Mouse (Mus musculus) lung, postnatal 4 days (tissue): ENCODE measurements at regions not wholly inside any gene's neighbourhood (a gene's known extent, or its start where the extent isn't known, plus 50 kb on each side); places are given as distances from the start of the nearest gene placed in this dataset.
"Not testable (repeated sequence)": the region's sequence is repeated elsewhere in the genome, so short reads cannot be mapped to it uniquely, and the experiment has no call there.

ENCODE experiments used
- DNase-seq, 2 experiments: peaks; one replicate each; pipeline ENCODE4 v3.0.0; 2021

DNA sequence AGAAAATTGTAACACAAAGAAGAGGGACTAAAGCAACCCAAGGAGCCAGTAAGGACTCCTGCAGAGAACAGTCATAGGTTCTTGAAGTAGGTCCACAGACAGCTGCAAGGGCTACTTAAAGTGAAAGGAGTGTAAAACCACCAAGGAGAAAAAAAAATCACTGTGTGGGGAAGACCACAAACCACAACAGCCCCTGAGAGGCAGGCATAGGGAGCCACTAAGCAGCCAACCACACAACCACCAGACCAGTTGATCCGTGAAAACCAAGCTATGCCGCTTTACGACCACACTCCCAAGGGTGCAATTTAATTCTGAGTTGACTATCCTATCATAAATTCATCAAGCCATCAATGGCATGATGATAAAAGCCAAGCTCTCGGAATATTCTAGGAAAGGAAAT is 423.5 kb downstream of the Nova1 start:
- no peak for DNase-seq

- DNase-seq = no peak
Measured at GRCm38 (mm10) chr12:46393769-46394168, 425.0 kb downstream of the Nova1 start.

GRCm38 (mm10) chr12:46378914-46379313 is 439.8 kb downstream of the Nova1 start:
- DNase-seq = no peak

DNA sequence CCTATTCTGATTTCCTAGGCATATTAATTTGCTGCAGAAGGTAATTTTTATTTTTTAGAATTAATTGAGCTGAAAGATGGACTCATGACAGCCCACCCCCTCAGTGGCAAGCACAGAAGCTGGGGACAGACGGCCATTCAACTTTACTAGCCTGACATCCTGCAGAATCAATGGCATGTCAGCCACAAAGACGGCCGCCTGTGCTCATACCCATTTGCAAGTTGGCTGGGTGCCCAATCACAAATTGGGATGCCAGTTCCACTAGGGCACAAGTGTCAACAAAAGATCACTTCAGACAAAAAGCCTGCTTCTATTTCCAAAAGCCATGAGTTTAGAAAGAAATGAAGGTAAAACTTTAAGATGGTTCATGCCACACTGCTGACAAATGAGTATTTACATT is 447.0 kb downstream of the Nova1 start:
- DNase-seq = peak in 1 of 2 experiments; percentile 12

- no peak for DNase-seq
Measured at GRCm38 (mm10) chr12:46333376-46333775, 485.4 kb downstream of the Nova1 start.

DNA sequence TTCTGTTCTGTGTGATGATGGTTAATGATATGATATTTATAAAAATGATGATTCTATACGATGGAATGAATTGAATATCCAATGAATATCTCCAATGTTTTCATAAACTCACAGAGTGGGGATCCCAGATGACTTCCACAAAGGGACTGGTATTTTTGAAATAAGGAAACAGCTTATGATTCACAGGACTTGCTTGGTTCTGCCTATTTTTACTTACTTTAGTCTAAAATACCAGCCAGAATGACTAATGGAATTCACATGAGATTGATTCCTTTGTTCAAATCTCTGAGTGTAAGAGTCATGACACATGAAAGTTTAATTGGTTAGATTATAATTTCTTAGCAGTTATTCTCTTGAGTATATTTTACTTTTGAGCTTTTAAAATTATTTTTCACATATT is 490.9 kb downstream of the Nova1 start:
- no peak for DNase-seq

- DNase-seq = no peak
Measured at GRCm38 (mm10) chr12:46323276-46323675, 495.5 kb downstream of the Nova1 start.

DNA sequence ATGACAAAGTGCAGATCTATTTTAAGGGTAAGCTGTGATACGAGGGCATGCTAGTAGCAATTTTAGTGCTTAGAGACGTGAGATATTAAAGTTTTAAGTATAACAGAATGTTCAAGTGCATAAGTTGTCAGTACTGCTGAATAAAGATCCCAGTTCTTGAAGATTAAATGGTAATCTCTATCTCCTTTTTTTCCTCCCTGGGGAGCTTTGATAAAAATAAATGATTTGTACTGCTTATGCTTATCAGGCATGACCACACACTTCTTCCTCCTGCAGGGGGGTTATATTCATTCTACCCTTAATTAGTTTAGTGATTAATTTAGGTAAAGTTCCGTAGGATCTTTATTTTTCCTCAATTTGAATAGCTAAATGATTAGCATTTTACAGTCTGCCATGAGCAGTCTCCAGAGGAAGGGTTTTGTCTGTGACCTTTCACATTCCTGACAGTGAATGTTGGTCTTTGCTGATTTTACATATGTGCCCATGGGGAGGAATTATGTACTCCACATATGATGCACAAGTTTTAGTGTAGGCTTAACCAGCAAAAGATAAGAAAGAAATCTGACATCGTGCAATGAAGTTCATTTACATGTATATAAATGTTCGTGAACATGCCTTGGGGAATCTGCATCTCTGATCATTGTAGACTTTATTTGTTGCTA is 515.5 kb downstream of the Nova1 start:
- DNase-seq = no peak

GRCm38 (mm10) chr12:46298926-46299325 is 519.8 kb downstream of the Nova1 start:
- no peak for DNase-seq

DNA sequence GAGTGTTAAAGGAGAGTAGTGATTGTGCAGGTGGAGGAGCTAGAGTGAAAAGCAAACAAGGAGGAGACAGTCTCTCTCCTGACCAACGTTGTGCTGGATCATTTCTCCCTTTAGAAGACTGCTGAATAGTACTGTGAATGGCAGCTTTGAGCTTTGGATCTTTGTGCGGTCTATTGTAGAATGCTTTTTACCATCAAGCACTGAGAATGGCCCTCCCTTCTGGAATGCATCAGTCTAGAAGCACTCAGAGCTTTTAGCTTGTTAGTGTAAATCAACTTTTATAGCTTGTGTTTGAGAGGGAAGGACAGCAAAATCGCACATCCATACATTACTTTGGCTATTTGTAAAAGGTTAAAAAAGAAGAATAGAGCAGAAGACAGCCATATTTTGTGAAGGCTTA is 534.2 kb downstream of the Nova1 start:
- DNase-seq = no peak

DNA sequence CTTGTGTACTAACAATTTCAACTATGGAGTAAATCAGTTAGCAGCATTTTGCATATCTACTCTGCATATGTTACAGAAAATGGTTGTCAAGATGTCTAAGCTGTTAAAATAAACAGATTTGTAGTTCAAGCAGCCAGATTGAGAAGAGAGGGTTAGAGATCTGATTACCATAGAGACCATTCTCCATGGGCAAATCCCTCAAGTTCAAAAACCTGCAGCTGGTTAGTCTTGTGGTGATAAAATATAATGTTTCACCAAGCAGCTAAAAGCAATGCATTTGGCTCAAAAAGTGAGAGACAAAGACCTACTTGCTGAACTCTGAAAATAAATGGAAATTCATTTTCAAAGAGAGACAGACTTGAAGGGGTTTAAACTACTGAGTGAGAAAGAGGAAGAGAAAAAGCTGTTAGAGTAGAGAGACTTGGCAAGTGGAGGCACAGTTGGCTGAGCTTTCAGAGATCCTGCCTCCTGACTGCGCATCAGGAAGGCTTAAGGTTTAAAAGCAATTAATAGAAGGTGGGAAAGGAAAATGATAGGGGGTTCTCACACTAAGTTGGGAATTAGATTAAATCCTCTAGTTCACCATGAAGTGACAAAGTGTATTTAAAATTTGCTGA is 570.2 kb downstream of the Nova1 start:
- no peak for DNase-seq

GRCm38 (mm10) chr12:46244925-46245324 is 573.8 kb downstream of the Nova1 start:
- no peak for DNase-seq

DNA sequence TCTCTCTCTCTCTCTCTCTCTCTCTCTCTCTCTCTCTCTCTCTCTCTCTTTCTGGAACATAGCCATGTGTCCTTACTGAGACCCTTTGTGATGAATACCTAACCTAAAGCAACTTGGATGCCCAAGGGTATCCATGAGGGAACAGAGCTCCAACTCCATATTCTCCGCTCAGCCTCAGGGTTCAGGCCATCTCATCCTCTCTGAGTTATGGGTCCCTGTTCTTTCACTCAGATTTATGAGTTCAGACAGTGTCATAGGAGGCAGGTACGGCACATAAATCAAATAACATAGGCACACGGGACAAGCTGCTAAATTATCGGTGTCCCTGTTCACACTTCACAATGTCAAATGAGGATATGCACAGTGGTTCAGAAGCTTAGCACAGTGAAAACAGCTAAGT is 586.4 kb downstream of the Nova1 start:
- DNase-seq = no peak

GRCm38 (mm10) chr12:46215328-46215727 is 603.4 kb downstream of the Nova1 start:
- DNase-seq = not testable (repeated sequence)

- no peak for DNase-seq
Measured at GRCm38 (mm10) chr12:46199076-46199475, 619.7 kb downstream of the Nova1 start.

DNA sequence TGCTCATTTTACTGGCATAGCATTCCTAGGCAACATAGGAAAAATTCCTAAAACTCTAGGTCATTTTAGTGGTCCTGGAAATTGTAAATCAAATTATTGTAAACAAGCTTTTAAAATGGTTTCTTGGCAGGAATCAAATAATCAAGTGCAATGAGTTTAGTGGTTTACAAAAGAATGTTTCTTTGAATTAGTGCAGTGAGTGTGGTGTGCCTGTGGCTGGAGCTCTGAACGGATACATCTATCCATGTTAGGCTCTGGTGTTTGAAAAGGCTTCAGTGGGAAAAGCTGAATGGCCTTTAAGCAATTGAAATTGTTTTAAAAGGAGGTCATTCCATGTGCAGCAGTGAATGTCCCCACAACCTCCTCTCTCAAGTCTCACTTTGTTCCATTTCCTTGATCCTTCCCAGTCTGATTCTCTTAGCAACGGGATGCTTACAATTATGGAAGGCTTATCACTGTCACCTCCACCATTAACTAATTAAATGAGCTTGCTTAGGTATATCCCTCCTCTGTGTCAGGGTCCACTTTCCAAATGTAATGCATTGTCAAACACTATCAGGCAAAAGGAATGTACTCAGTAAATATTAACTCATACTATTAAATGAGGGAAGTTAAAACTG is 621.1 kb downstream of the Nova1 start:
- DNase-seq = no peak

DNA sequence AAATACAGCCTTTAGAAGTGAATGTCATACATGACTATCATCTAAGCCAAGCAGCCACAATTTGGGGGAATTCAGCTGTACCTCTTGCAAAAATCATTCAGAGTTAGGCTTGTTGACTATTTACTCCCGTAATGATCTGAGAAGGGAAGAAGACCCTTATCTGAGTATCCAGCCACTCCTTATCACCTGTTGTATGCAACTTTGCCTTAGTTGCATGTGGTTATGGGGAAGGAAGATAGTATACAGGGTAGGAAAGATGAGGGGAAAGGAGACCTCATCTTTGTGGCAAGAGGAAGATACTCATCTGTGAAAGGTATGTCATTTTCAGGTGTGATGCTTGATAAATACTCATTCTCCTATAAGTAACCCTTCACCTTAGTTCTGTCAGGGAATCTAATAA is 624.6 kb downstream of the Nova1 start:
- no peak for DNase-seq
